Mouse (Mus musculus) liver, postnatal 0 days (tissue): ENCODE results near the gene Mrpl58. TPM values are rescaled to one million over a fixed set of nuclear protein-coding genes. Genes with fewer than 3 reads are reported as not detected.

Experiments used
- ATAC-seq: fragments of 200-750 bp; cut with Nextera tagmentation; 2 replicates; pipeline ENCODE4 v1.8.0; 2017; ENCODE audit warnings: mild to moderate bottlenecking, moderate library complexity
- DNase-seq: peaks from one replicate; pipeline ENCODE4 v3.0.0-alpha.2; 2016
- H3K27ac ChIP-seq: fragments of 300-500 bp; sonication (generic); 2 replicates; pipeline ENCODE4 v1.5.1; 2014; ENCODE audit warnings: antibody characterized with exemption, moderate library complexity, mild to moderate bottlenecking, low read depth
- H3K27me3 ChIP-seq: fragments of 300-500 bp; sonication (generic); 2 replicates; pipeline ENCODE4 v1.6.1; 2014; ENCODE audit warnings: low read length, control low read depth, mixed read lengths; ENCODE audit not compliant: insufficient read depth
- H3K36me3 ChIP-seq: fragments of 300-500 bp; sonication (generic); replicated peaks from 2 replicates; pipeline ENCODE4 v1.6.1; 2014; ENCODE audit warnings: mild to moderate bottlenecking, control low read depth, low read length, moderate library complexity, mixed read lengths; ENCODE audit not compliant: insufficient read depth
- H3K4me1 ChIP-seq: fragments of 300-500 bp; sonication (generic); 2 replicates; pipeline ENCODE4 v1.6.1; 2014; ENCODE audit warnings: antibody characterized with exemption, mild to moderate bottlenecking, control low read depth; ENCODE audit not compliant: insufficient read depth
- H3K4me2 ChIP-seq: fragments of 300-500 bp; sonication (generic); 2 replicates; pipeline ENCODE4 v1.6.1; 2014; ENCODE audit warnings: low read depth, mild to moderate bottlenecking, low read length, moderate library complexity, mixed read lengths
- H3K4me3 ChIP-seq: fragments of 300-500 bp; sonication (generic); 2 replicates; pipeline ENCODE4 v1.5.1; 2014; ENCODE audit warnings: low read depth, low read length
- H3K9ac ChIP-seq: fragments of 300-500 bp; sonication (generic); replicated peaks from 2 replicates; pipeline ENCODE4 v1.6.1; 2014; ENCODE audit warnings: mild to moderate bottlenecking, moderate library complexity
- H3K9me3 ChIP-seq: fragments of 300-500 bp; sonication (generic); 2 replicates; pipeline ENCODE4 v1.6.1; 2016; ENCODE audit warnings: mild to moderate bottlenecking, control low read depth, low read length, mixed read lengths
- CTCF ChIP-seq: sonication (generic); IDR thresholded peaks from 2 replicates; pipeline ENCODE4 v1.5.1; 2016; ENCODE audit warnings: antibody characterized with exemption, low read depth
- EP300 ChIP-seq: IDR thresholded peaks from 2 replicates; pipeline ENCODE4 v1.6.1; 2016; ENCODE audit warnings: antibody characterized with exemption, low read depth, mild to moderate bottlenecking
- WGBS: fragments of 180-500 bp; shearing (Covaris S2); extraction: QIAGEN DNeasy Blood & Tissue Kit; methylation state at CpG from one replicate; pipeline ENCODE4 v1.1.7; 2014; ENCODE audit not compliant: insufficient replicate concordance; 5-methylcytosine and 5-hydroxymethylcytosine counted together
- polyA plus RNA-seq: library from polyadenylated mRNA; unstranded; fragments of >200 nt; fragmentation: Nextera tagmentation; extraction: Ambion mirVana; gene quantifications from 2 replicates; pipeline ENCODE4 v1.2.1, GENCODE M21; 2015

The Mrpl58 gene
- polyA plus RNA-seq, 1 experiment from 2014 or later: 88.0 TPM

GRCm38 (mm10) chr11:115366039-115366705 is 37.4 kb upstream of the Mrpl58 start:
- 20% methylated on average over 7 of the region's 7 CpGs for whole genome bisulfite sequencing
- no peak overlapping the region for H3K27ac ChIP-seq
- H3K4me1 ChIP-seq: peaks cover 9% of the 10 kb centered on the region
- peaks cover 31% of the 10 kb centered on the region for H3K27me3 ChIP-seq
- ATAC-seq: no peak
- H3K36me3 ChIP-seq: no peaks in the 10 kb centered on the region
- no peak overlapping the region for H3K9ac ChIP-seq
- H3K4me2 ChIP-seq: peak overlapping the region; percentile 83
- DNase-seq: no peak
- TF ChIP-seq EP300 (no peak), CTCF (no peak)
- H3K4me3 ChIP-seq: no peak overlapping the region
- no peaks in the 10 kb centered on the region for H3K9me3 ChIP-seq

- ATAC-seq (peak; percentile 31; the same call in 1 of the 2 replicates), DNase-seq (no peak)
- no peaks in the 10 kb centered on the region for H3K9me3 ChIP-seq
- peak overlapping the region; percentile 45 for H3K4me3 ChIP-seq
- no peaks in the 10 kb centered on the region for H3K36me3 ChIP-seq
- H3K4me2 ChIP-seq: peak overlapping the region; percentile 83
- peaks cover 33% of the 10 kb centered on the region for H3K27me3 ChIP-seq
- peaks cover 9% of the 10 kb centered on the region for H3K4me1 ChIP-seq
- peak overlapping the region; percentile 21; the same call in 1 of the 2 replicates for H3K9ac ChIP-seq
- no peak overlapping the region for H3K27ac ChIP-seq
- no peak for TF ChIP-seq EP300
- TF ChIP-seq CTCF: no peak
- 9% methylated on average over 20 of the region's 28 CpGs for WGBS
Observed at GRCm38 (mm10) chr11:115366706-115367394, 36.7 kb upstream of the Mrpl58 start.

GRCm38 (mm10) chr11:115367395-115367944 is 36.1 kb upstream of the Mrpl58 start, which contains the start of gene Hid1:
TSS of gene Hid1 (minus strand) at chr11:115367756.
- no peaks in the 10 kb centered on the region for H3K36me3 ChIP-seq
- ATAC-seq: peak; percentile 70
- H3K9ac ChIP-seq: peak within 1 kb of the TSS; percentile 21; the same call in 1 of the 2 replicates
- H3K4me1 ChIP-seq: peaks cover 9% of the 10 kb centered on the region
- TF ChIP-seq EP300 (no peak), CTCF (no peak)
- peak within 1 kb of the TSS; percentile 83 for H3K4me2 ChIP-seq
- 2% methylated on average over 29 of the region's 39 CpGs for WGBS
- H3K27ac ChIP-seq: no peak within 1 kb of the TSS
- no peaks in the 10 kb centered on the region for H3K9me3 ChIP-seq
- peaks cover 33% of the 10 kb centered on the region for H3K27me3 ChIP-seq
- DNase-seq: peak; percentile 84
- H3K4me3 ChIP-seq: peak within 1 kb of the TSS; percentile 45

GRCm38 (mm10) chr11:115370368-115370767 is 33.2 kb upstream of the Mrpl58 start:
- 47% methylated on average over 7 of the region's 7 CpGs for WGBS
- H3K4me1 ChIP-seq: peaks cover 14% of the 10 kb centered on the region
- no peak overlapping the region for H3K9ac ChIP-seq
- no peak for TF ChIP-seq EP300
- no peak for ATAC-seq
- no peak overlapping the region for H3K4me3 ChIP-seq
- H3K27me3 ChIP-seq: peaks cover 54% of the 10 kb centered on the region
- H3K9me3 ChIP-seq: no peaks in the 10 kb centered on the region
- no peak for DNase-seq
- H3K4me2 ChIP-seq: no peak overlapping the region
- H3K27ac ChIP-seq: no peak overlapping the region
- H3K36me3 ChIP-seq: no peaks in the 10 kb centered on the region

GRCm38 (mm10) chr11:115371354-115371753 is 32.2 kb upstream of the Mrpl58 start:
- no peak for ATAC-seq

GRCm38 (mm10) chr11:115372015-115372414 is 31.5 kb upstream of the Mrpl58 start:
- Histone ChIP-seq H3K27me3 (peaks cover 51% of the 10 kb centered on the region), H3K9ac (no peak overlapping the region), H3K27ac (no peak overlapping the region), H3K4me2 (no peak overlapping the region), H3K9me3 (no peaks in the 10 kb centered on the region), H3K4me1 (peaks cover 12% of the 10 kb centered on the region), H3K36me3 (no peaks in the 10 kb centered on the region), H3K4me3 (no peak overlapping the region)
- ATAC-seq (no peak), DNase-seq (no peak)
- TF ChIP-seq EP300: no peak
- TF ChIP-seq CTCF: no peak
- 71% methylated on average over 1 of the region's 1 CpGs for WGBS

More at GRCm38 (mm10) chr11:115371354-115371753, 32.2 kb upstream of the Mrpl58 start:
- Histone ChIP-seq H3K4me1 (peaks cover 14% of the 10 kb centered on the region), H3K9ac (no peak overlapping the region), H3K27me3 (peaks cover 54% of the 10 kb centered on the region), H3K36me3 (no peaks in the 10 kb centered on the region), H3K27ac (no peak overlapping the region), H3K4me3 (no peak overlapping the region), H3K9me3 (no peaks in the 10 kb centered on the region), H3K4me2 (no peak overlapping the region)
- WGBS: 64% methylated on average over 8 of the region's 8 CpGs
- DNase-seq: no peak
- TF ChIP-seq EP300 (no peak), CTCF (no peak)
